Comparison of ENCODE assay signal across 8 mouse cellular contexts in genomic region chr13:37325504-37325903, GRCm38 (mm10). TPM values are rescaled to one million over a fixed set of nuclear protein-coding genes. Genes with fewer than 3 reads are reported as not detected.
DNase-seq lines count a peak whose midpoint lies in the region; ATAC-seq and TF ChIP-seq lines count a peak whose summit lies in the region.

No protein-coding gene starts in this region.

- H3K27me3 ChIP-seq in kidney, adult 2 months (replicated peaks; ENCODE audit: control insufficient read depth, insufficient read depth, low read length) = no peaks in the 10 kb centered on the region
- no peaks in the 10 kb centered on the region for H3K27me3 ChIP-seq in kidney, embryonic 15.5 days
- no peaks in the 10 kb centered on the region for H3K27me3 ChIP-seq in neural tube, embryonic 11.5 days (ENCODE audit: control insufficient read depth, insufficient read depth, low read length)

- H3K9me3 ChIP-seq in kidney, embryonic 15.5 days (replicated peaks) = no peaks in the 10 kb centered on the region
- no peaks in the 10 kb centered on the region for H3K9me3 ChIP-seq in neural tube, embryonic 11.5 days (ENCODE audit: control insufficient read depth, low read length)

- peak; percentile 73 for TF ChIP-seq CTCF in kidney, adult 2 months (conservative IDR thresholded peaks at IDR 0.05; ENCODE audit: insufficient read depth, insufficient read length, low read depth, low read length)

- no peak overlapping the region for H3K9ac ChIP-seq in kidney, embryonic 15.5 days
- no peak overlapping the region for H3K9ac ChIP-seq in neural tube, embryonic 11.5 days (ENCODE audit: low read length)

- no peak overlapping the region for H3K4me3 ChIP-seq in kidney, adult 2 months (ENCODE audit: insufficient read depth, low read depth, low read length)
- H3K4me3 ChIP-seq in kidney, embryonic 15.5 days (replicated peaks) = no peak overlapping the region
- H3K4me3 ChIP-seq in neural tube, embryonic 11.5 days (ENCODE audit: low read depth, low read length) = no peak overlapping the region

- H3K27ac ChIP-seq in kidney, adult 2 months (ENCODE audit: insufficient read depth, low read depth, low read length) = no peak overlapping the region
- H3K27ac ChIP-seq in kidney, embryonic 15.5 days = no peak overlapping the region
- no peak overlapping the region for H3K27ac ChIP-seq in neural tube, embryonic 11.5 days (ENCODE audit: low read depth, low read length)

- 90% methylated on average over 3 of the region's 3 CpGs for WGBS in kidney, adult 2 months
- WGBS in kidney, embryonic 15.5 days = 93% methylated on average over 3 of the region's 3 CpGs
- 93% methylated on average over 3 of the region's 3 CpGs for WGBS in neural tube, embryonic 11.5 days

- H3K36me3 ChIP-seq in kidney, adult 2 months (ENCODE audit: control insufficient read depth, insufficient read depth, low read length) = no peaks in the 10 kb centered on the region
- H3K36me3 ChIP-seq in kidney, embryonic 15.5 days = no peaks in the 10 kb centered on the region
- H3K36me3 ChIP-seq in neural tube, embryonic 11.5 days (ENCODE audit: control insufficient read depth, insufficient read depth, low read length) = no peaks in the 10 kb centered on the region

- intact Hi-C loops in heart, postnatal 10 days (cut with DNase I) = loop anchor here (5.0 kb wide), 1 partner anchor 1048 kb away; no protein-coding TSS in a partner anchor
- intact Hi-C loops in left cerebral cortex, postnatal 14 days (cut with DNase I) = no loop called here

- H3K4me2 ChIP-seq in kidney, embryonic 15.5 days = no peak overlapping the region
- no peak overlapping the region for H3K4me2 ChIP-seq in neural tube, embryonic 11.5 days (ENCODE audit: low read depth)

- no peaks in the 10 kb centered on the region for H3K4me1 ChIP-seq in kidney, adult 2 months (ENCODE audit: control insufficient read depth, insufficient read depth, low read length)
- H3K4me1 ChIP-seq in kidney, embryonic 15.5 days = no peaks in the 10 kb centered on the region
- no peaks in the 10 kb centered on the region for H3K4me1 ChIP-seq in neural tube, embryonic 11.5 days (ENCODE audit: control insufficient read depth, insufficient read depth, low read length)

- peak; percentile 51 for DNase-seq in kidney, adult 2 months
- peak; percentile 74 for DNase-seq in R1 (ENCODE audit: low read depth, low spot score)
- DNase-seq in cerebellum, adult 9-11 months = peak; percentile 9
- DNase-seq in heart, postnatal 10 days = peak; percentile 47 to 73
- DNase-seq in left cerebral cortex, postnatal 14 days (ENCODE audit: low spot score in 2 of 2) = peak; percentile 34 to 62
- DNase-seq in neural tube, embryonic 11.5 days (ENCODE audit: low spot score) = peak; percentile 43
- peak; percentile 92 for DNase-seq in thymus, postnatal 4 days

- no peak for TF ChIP-seq POLR2A in kidney, adult 2 months (IDR thresholded peaks at IDR 0.05; ENCODE audit: low read depth, low read length)

- ATAC-seq in kidney, embryonic 15.5 days (replicated peaks; ENCODE audit: low FRiP score) = no peak
- ATAC-seq in neural tube, embryonic 11.5 days (ENCODE audit: insufficient read depth, low FRiP score, low TSS enrichment) = no peak

RNA-seq across cellular contexts. Expression of gene Ly86, which starts 19.5 kb away (rescaled TPM):
- 3.9 and 8.4 TPM in 2 replicates for polyA plus RNA-seq in kidney, adult 2 months (2012; rRNA removed)
- polyA plus RNA-seq in kidney, embryonic 15.5 days (2015; fragmentation: Nextera tagmentation; extraction: Ambion mirVana) = 5.4 and 6.9 TPM in 2 replicates
- 1 to 10 TPM; 2.3 TPM for total RNA-seq in heart, postnatal 10 days (2021)
- total RNA-seq in left cerebral cortex, postnatal 14 days (2021) = 1 to 10 TPM; 8.0 to 9.0 TPM
- 5.3 and 6.3 TPM in 2 replicates for polyA plus RNA-seq in neural tube, embryonic 11.5 days (2014; fragmentation: Nextera tagmentation; extraction: Ambion mirVana)

Comparison
In these comparisons a context has a peak if more than half of its experiments do, and no peak if none do; other contexts are left out.
1. DNase-seq: peak in every context shown above with its lines; median percentile 92 in thymus, postnatal 4 days; 74 in R1; 60 in heart, postnatal 10 days; 51 in kidney, adult 2 months; 48 in left cerebral cortex, postnatal 14 days; 43 in neural tube, embryonic 11.5 days; 9 in cerebellum, adult 9-11 months.